Mouse (Mus musculus) embryonic facial prominence, embryonic 15.5 days (tissue): ENCODE results near the gene Pusl1. TPM values are rescaled to one million over a fixed set of nuclear protein-coding genes. Genes with fewer than 3 reads are reported as not detected.

Source experiments
- ATAC-seq: fragments of 200-750 bp; cut with Nextera tagmentation; 2 replicates; pipeline ENCODE4 v1.8.0; 2017; ENCODE audit warnings: low read depth, moderate TSS enrichment; ENCODE audit not compliant: insufficient number of reproducible peaks, low FRiP score, low TSS enrichment
- H3K27ac ChIP-seq: fragments of 300-500 bp; sonication (generic); replicated peaks from 2 replicates; pipeline ENCODE4 v1.5.1; 2015; ENCODE audit warnings: mild to moderate bottlenecking, inconsistent platforms
- H3K27me3 ChIP-seq: fragments of 300-500 bp; sonication (generic); 2 replicates; pipeline ENCODE4 v1.6.1; 2015; ENCODE audit warnings: inconsistent platforms
- H3K36me3 ChIP-seq: fragments of 300-500 bp; sonication (generic); 2 replicates; pipeline ENCODE4 v1.6.1; 2015; ENCODE audit warnings: mild to moderate bottlenecking, inconsistent platforms
- H3K4me1 ChIP-seq: fragments of 300-500 bp; sonication (generic); 2 replicates; pipeline ENCODE4 v1.6.1; 2015; ENCODE audit warnings: inconsistent platforms
- H3K4me2 ChIP-seq: fragments of 300-500 bp; sonication (generic); replicated peaks from 2 replicates; pipeline ENCODE4 v1.6.1; 2015; ENCODE audit warnings: mild to moderate bottlenecking, inconsistent platforms
- H3K4me3 ChIP-seq: fragments of 300-500 bp; sonication (generic); replicated peaks from 2 replicates; pipeline ENCODE4 v1.5.1; 2015; ENCODE audit warnings: mild to moderate bottlenecking, inconsistent platforms
- H3K9ac ChIP-seq: fragments of 300-500 bp; sonication (generic); 2 replicates; pipeline ENCODE4 v1.6.1; 2015; ENCODE audit warnings: inconsistent platforms
- H3K9me3 ChIP-seq: fragments of 300-500 bp; sonication (generic); replicated peaks from 2 replicates; pipeline ENCODE4 v1.6.1; 2016; ENCODE audit warnings: inconsistent platforms
- WGBS: fragments of 180-500 bp; shearing (Covaris S2); methylation state at CpG from one replicate; pipeline ENCODE4 v1.1.7; 2015; 5-methylcytosine and 5-hydroxymethylcytosine counted together
- polyA plus RNA-seq: library from polyadenylated mRNA; unstranded; fragments of >200 nt; fragmentation: Nextera tagmentation; extraction: Ambion mirVana; gene quantifications from 2 replicates; pipeline ENCODE4 v1.2.1, GENCODE M21; 2015

Gene Pusl1
- polyA plus RNA-seq, 1 experiment from 2014 or later, result 62.6 TPM

DNA sequence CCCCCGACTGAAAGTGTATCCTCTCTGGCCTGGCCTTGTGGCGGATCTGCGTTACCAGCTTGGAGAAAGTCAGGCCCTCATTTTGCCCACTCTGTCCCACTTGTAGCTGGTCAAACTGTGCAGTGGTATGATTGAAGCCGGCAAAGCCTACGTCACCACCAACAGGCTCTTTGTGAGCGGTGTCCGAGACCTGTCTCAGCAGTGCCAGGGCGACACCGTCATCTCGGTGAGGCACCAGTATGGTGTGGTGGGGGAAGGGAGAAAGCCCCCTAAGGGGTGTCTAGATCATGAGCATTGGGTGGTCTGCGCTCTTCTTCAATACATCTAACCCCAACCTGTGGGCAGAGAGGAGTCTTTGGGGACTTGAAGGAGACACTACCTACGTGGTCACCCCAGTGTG is 4.9 kb upstream of the Pusl1 start:
- Histone ChIP-seq H3K4me2 (no peak overlapping the region), H3K9me3 (no peaks in the 10 kb centered on the region), H3K4me1 (peaks cover 30% of the 10 kb centered on the region), H3K9ac (no peak overlapping the region), H3K27ac (no peak overlapping the region), H3K36me3 (peaks cover 51% of the 10 kb centered on the region), H3K27me3 (no peaks in the 10 kb centered on the region), H3K4me3 (no peak overlapping the region)
- ATAC-seq, result no peak
- WGBS, result 97% methylated on average over 12 of the region's 12 CpGs

GRCm38 (mm10) chr4:155895826-155896225 is 4.2 kb upstream of the Pusl1 start:
- no peak overlapping the region for H3K9ac ChIP-seq

GRCm38 (mm10) chr4:155895216-155895615 is 3.6 kb upstream of the Pusl1 start:
- no peaks in the 10 kb centered on the region for H3K27me3 ChIP-seq
- H3K9ac ChIP-seq, result no peak overlapping the region
- H3K4me2 ChIP-seq, result peak overlapping the region; percentile 94

More at GRCm38 (mm10) chr4:155895826-155896225, 4.2 kb upstream of the Pusl1 start:
- no peaks in the 10 kb centered on the region for H3K27me3 ChIP-seq
- 87% methylated on average over 4 of the region's 4 CpGs for WGBS
- peaks cover 45% of the 10 kb centered on the region for H3K36me3 ChIP-seq
- no peak for ATAC-seq
- no peaks in the 10 kb centered on the region for H3K9me3 ChIP-seq
- H3K27ac ChIP-seq, result no peak overlapping the region
- H3K4me3 ChIP-seq, result no peak overlapping the region
- H3K4me2 ChIP-seq, result no peak overlapping the region
- H3K4me1 ChIP-seq, result peaks cover 33% of the 10 kb centered on the region

DNA sequence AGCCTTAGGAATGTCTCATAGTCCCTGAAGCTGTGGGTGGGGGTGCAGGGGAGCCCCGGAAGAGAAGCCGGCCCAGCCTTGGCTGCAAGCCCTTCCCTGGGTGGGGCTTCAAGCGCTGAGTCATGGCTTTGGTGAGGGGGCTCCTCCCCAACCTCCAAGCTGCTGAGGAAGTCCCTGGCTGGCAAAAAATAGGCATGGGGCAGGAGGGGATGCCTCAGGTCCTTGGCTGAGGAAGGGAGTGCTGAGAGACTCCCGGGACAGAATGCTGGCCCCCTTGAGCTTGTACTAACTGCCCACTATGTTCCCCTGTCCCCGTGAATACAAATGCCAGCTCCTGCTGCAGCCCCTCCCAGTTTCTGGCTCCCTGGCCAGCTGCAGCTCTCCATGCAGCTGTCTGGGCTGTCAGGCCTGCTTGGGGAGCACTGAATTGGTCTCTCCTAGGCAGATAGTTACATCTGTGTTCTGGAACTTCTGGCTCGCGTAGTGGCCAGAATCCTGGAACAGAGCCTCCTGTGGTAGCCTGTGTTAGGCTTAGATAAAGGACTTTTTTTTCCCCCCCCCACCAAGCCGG is 2.8 kb upstream of the Pusl1 start:
- H3K36me3 ChIP-seq, result peaks cover 34% of the 10 kb centered on the region
- WGBS, result 17% methylated on average over 8 of the region's 8 CpGs
- H3K4me3 ChIP-seq, result peak overlapping the region; percentile 90
- no peaks in the 10 kb centered on the region for H3K9me3 ChIP-seq
- peak overlapping the region; percentile 3; the same call in 1 of the 2 replicates for H3K9ac ChIP-seq
- H3K4me1 ChIP-seq, result peaks cover 43% of the 10 kb centered on the region
- H3K27ac ChIP-seq, result peak overlapping the region; percentile 58
- no peaks in the 10 kb centered on the region for H3K27me3 ChIP-seq
- peak overlapping the region; percentile 94 for H3K4me2 ChIP-seq
- ATAC-seq, result no peak

More at GRCm38 (mm10) chr4:155895216-155895615, 3.6 kb upstream of the Pusl1 start:
- WGBS, result 32% methylated on average over 6 of the region's 6 CpGs
- Histone ChIP-seq H3K27ac (peak overlapping the region; percentile 58; the same call in 1 of the 2 replicates), H3K36me3 (peaks cover 39% of the 10 kb centered on the region), H3K4me3 (no peak overlapping the region), H3K4me1 (peaks cover 39% of the 10 kb centered on the region), H3K9me3 (no peaks in the 10 kb centered on the region)
- no peak for ATAC-seq

DNA sequence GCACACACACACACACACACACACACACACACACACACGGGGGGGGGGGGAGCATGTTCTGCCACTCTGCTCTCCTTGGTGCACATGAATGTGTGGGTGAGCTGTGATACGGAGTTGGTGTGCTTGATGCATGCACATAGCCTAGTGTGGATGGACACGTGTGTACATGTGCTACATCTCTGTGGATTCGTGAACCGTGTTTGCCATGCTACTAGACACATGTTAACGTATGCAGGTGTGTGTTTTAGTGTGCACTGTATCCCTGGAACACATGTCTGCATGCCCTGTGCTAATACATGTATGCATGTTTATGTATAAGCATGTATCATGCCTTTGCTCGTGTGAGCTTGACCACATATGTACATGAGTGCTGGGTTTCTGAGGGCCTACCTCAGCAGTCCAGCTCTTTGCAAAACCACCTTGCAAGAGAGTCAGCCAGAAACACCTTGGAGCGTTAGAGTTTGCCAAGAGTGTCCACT is 1.7 kb upstream of the Pusl1 start:
- no peak for ATAC-seq
- WGBS, result 61% methylated on average over 8 of the region's 8 CpGs
- peaks cover 34% of the 10 kb centered on the region for H3K36me3 ChIP-seq
- peak overlapping the region; percentile 94 for H3K4me2 ChIP-seq
- peak overlapping the region; percentile 90 for H3K4me3 ChIP-seq
- H3K27me3 ChIP-seq, result no peaks in the 10 kb centered on the region
- H3K27ac ChIP-seq, result no peak overlapping the region
- no peaks in the 10 kb centered on the region for H3K9me3 ChIP-seq
- H3K9ac ChIP-seq, result no peak overlapping the region
- H3K4me1 ChIP-seq, result peaks cover 43% of the 10 kb centered on the region

GRCm38 (mm10) chr4:155892438-155893211 is 1.0 kb upstream of the Pusl1 start:
- peaks cover 36% of the 10 kb centered on the region for H3K36me3 ChIP-seq
- peak overlapping the region; percentile 95 for H3K9ac ChIP-seq
- WGBS, result 4% methylated on average over 37 of the region's 37 CpGs
- H3K4me2 ChIP-seq, result peak overlapping the region; percentile 94
- H3K4me3 ChIP-seq, result peak overlapping the region; percentile 90
- peak overlapping the region; percentile 98 for H3K27ac ChIP-seq
- H3K27me3 ChIP-seq, result no peaks in the 10 kb centered on the region
- no peaks in the 10 kb centered on the region for H3K9me3 ChIP-seq
- ATAC-seq, result peak; percentile 3; the same call in 1 of the 2 replicates
- H3K4me1 ChIP-seq, result peaks cover 43% of the 10 kb centered on the region

DNA sequence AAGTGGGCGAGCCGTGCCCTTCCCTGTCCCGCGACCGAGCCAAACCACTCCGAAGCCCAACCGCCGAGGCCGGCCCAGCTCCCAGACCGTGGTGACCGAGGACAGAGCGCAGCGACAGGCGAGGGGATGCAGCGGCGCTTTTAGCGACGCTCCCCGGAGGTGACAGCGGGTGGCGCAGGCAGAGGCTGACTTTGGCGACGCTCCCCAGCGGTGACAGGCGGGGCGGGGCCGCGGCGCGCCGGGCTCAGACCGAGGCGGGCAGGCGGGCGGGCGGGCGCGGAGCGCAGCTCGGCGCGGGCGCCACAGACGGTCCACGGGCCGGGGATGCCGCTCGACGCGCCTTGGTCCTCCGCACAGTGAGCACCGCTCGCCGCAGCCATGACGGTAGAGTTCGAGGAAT is 436 bp upstream of the Pusl1 start:
- peak overlapping the region; percentile 94 for H3K4me2 ChIP-seq
- peaks cover 43% of the 10 kb centered on the region for H3K4me1 ChIP-seq
- H3K27ac ChIP-seq, result peak overlapping the region; percentile 98
- peak overlapping the region; percentile 90 for H3K4me3 ChIP-seq
- peak overlapping the region; percentile 95 for H3K9ac ChIP-seq
- H3K9me3 ChIP-seq, result no peaks in the 10 kb centered on the region
- WGBS, result under 1% methylated on average over 56 of the region's 56 CpGs
- H3K27me3 ChIP-seq, result no peaks in the 10 kb centered on the region
- peak; percentile 91 for ATAC-seq
- peaks cover 41% of the 10 kb centered on the region for H3K36me3 ChIP-seq

DNA sequence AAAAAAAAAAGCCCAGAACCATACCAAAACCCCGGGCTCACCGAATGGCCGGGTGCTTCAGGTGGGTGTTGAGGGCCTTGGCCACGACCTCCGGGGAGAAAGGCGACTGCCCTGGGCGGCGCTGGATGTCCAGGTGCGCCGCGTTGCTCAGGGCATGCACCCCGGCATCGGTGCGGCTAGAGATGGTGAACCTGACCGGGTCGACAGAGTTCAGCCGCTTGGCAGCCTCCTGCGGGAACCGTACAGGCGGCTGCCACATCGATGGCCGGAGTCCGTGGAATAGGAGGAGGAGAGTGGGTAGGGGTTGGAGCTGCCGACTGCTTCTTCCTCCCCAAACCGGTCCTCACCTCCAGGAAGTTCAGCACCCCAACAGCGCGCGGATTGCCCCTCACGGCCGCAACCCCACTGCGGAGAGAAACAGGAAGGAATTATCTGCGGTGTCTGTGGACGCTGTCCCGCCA is 540 bp downstream of the Pusl1 start:
- Histone ChIP-seq H3K9ac (peak overlapping the region; percentile 95), H3K4me2 (peak overlapping the region; percentile 94), H3K36me3 (peaks cover 41% of the 10 kb centered on the region), H3K27me3 (no peaks in the 10 kb centered on the region), H3K4me3 (peak overlapping the region; percentile 90), H3K4me1 (peaks cover 43% of the 10 kb centered on the region), H3K9me3 (no peaks in the 10 kb centered on the region), H3K27ac (peak overlapping the region; percentile 98; the same call in 1 of the 2 replicates)
- under 1% methylated on average over 34 of the region's 34 CpGs for WGBS
- no peak for ATAC-seq

DNA sequence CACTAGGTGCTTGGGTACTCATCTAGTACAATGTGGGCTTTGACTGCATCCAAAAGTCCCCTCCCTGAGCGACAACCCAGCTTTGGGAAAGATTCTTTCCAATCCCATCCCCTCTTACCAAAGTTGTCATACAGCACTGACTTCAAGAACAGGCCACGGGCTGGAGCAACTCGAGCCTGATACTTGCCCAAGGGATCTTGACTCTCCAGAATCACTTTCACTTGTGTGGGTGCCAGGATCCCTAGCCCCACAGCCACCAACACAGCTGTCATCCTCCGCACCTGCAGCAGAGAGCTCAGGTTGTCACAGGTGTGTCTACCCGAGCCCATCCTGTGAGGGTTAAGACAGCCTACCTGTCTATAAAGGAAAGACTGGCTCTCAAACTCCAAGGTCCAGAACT is 2.3 kb downstream of the Pusl1 start:
- Histone ChIP-seq H3K27ac (no peak overlapping the region), H3K4me2 (no peak overlapping the region), H3K9me3 (no peaks in the 10 kb centered on the region), H3K27me3 (no peaks in the 10 kb centered on the region), H3K36me3 (peaks cover 50% of the 10 kb centered on the region), H3K4me3 (no peak overlapping the region), H3K9ac (no peak overlapping the region), H3K4me1 (peaks cover 30% of the 10 kb centered on the region)
- no peak for ATAC-seq
- WGBS, result 80% methylated on average over 5 of the region's 5 CpGs

DNA sequence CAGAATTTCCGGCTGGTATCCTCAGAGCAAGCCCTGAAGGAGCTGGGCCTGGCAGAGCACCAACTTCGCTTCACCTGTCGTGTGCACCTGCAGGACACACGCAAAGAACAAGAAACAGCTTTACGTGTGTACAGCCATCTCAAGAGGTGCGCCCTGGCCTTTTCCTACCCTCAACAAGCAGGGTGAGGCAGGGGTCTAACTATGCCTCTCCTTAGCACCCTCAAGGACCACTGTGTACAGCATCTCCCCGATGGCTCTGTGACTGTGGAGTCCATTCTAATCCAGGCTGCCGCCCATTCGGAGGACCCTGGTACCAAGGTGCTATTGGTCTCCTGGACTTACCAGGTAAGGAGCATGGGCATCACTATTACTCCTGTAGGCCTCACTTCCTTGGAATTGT is 3.4 kb downstream of the Pusl1 start:
- H3K36me3 ChIP-seq, result peaks cover 50% of the 10 kb centered on the region
- 86% methylated on average over 9 of the region's 9 CpGs for WGBS
- H3K4me1 ChIP-seq, result peaks cover 19% of the 10 kb centered on the region
- no peak overlapping the region for H3K4me2 ChIP-seq
- H3K27me3 ChIP-seq, result no peaks in the 10 kb centered on the region
- H3K4me3 ChIP-seq, result no peak overlapping the region
- no peak overlapping the region for H3K27ac ChIP-seq
- H3K9me3 ChIP-seq, result no peaks in the 10 kb centered on the region
- no peak for ATAC-seq
- H3K9ac ChIP-seq, result no peak overlapping the region

- 87% methylated on average over 10 of the region's 10 CpGs for WGBS
- no peak overlapping the region for H3K9ac ChIP-seq
Measured at GRCm38 (mm10) chr4:155887674-155888073, 3.9 kb downstream of the Pusl1 start.

More at GRCm38 (mm10) chr4:155887674-155888073, 3.9 kb downstream of the Pusl1 start:
- peaks cover 14% of the 10 kb centered on the region for H3K4me1 ChIP-seq
- H3K4me2 ChIP-seq, result no peak overlapping the region
- peaks cover 50% of the 10 kb centered on the region for H3K36me3 ChIP-seq
- no peaks in the 10 kb centered on the region for H3K27me3 ChIP-seq
- H3K27ac ChIP-seq, result no peak overlapping the region
- ATAC-seq, result no peak
- no peaks in the 10 kb centered on the region for H3K9me3 ChIP-seq
- H3K4me3 ChIP-seq, result no peak overlapping the region
